Mouse (Mus musculus) layer of hippocampus, postnatal 14 days (tissue): ENCODE data around the gene Nom1. TPM values are rescaled to one million over a fixed set of nuclear protein-coding genes. Genes with fewer than 3 reads are reported as not detected.
"Not testable (repeated sequence)": the region's sequence is repeated elsewhere in the genome, so short reads cannot be mapped to it uniquely, and the experiment has no call there.

Source experiments
- DNase-seq, 2 experiments: peaks; one replicate each; pipeline ENCODE4 v3.0.0; 2021 to 2022; ENCODE audit warnings: low spot score in 2 of 2, mixed read lengths in 1 of 2
- long read RNA-seq, 2 experiments: library from polyadenylated mRNA; stranded (forward); transcript quantifications; one replicate each; pipeline ENCODE4 v2.0.0; 2021
- total RNA-seq, 2 experiments: library from RNA; stranded (reverse); gene quantifications; 2 replicates each; pipeline ENCODE4 v1.2.3; 2021

Gene Nom1
- 10 to 100 TPM; 14.2 to 17.4 TPM for total RNA-seq
- long read RNA-seq, experiment 1, full-length matches to known transcripts = 15 of 32 reads
- long read RNA-seq, experiment 1, partial matches to known transcripts = 6 of 32 reads
- long read RNA-seq, experiment 1, other reads (novel, unspliced or antisense) = 11 of 32 reads
- long read RNA-seq, experiment 2, full-length matches to known transcripts = 18 of 27 reads
- long read RNA-seq, experiment 2, partial matches to known transcripts = 4 of 27 reads
- long read RNA-seq, experiment 2, other reads (novel, unspliced or antisense) = 5 of 27 reads

GRCm38 (mm10) chr5:29434228-29434871 lies at the start of gene Nom1:
Gene Nom1, plus strand, starts transcription at chr5:29434664.
- peak; percentile 87 to 93 for DNase-seq

- no peak for DNase-seq
Observed at GRCm38 (mm10) chr5:29387591-29387990, 46.9 kb upstream of the Nom1 start.

GRCm38 (mm10) chr5:29388181-29388943 lies 46.1 kb upstream of the Nom1 start:
- no peak for DNase-seq

- peak; percentile 50 to 64 for DNase-seq
Observed at GRCm38 (mm10) chr5:29388944-29389765, 45.3 kb upstream of the Nom1 start.

GRCm38 (mm10) chr5:29398427-29398826 lies 36.0 kb upstream of the Nom1 start:
- no peak for DNase-seq

GRCm38 (mm10) chr5:29410854-29411253 lies 23.6 kb upstream of the Nom1 start:
- DNase-seq = no peak

- DNase-seq = no peak
Observed at GRCm38 (mm10) chr5:29413041-29413440, 21.4 kb upstream of the Nom1 start.

GRCm38 (mm10) chr5:29423330-29423729 lies 11.1 kb upstream of the Nom1 start:
- not testable (repeated sequence) for DNase-seq

- peak; percentile 17 to 36 for DNase-seq
Observed at GRCm38 (mm10) chr5:29434872-29435358, 451 bp downstream of the Nom1 start.

GRCm38 (mm10) chr5:29435491-29435890 lies 1.0 kb downstream of the Nom1 start:
- DNase-seq = no peak

- DNase-seq = not testable (repeated sequence)
Observed at GRCm38 (mm10) chr5:29436728-29437127, 2.3 kb downstream of the Nom1 start.

- DNase-seq = no peak
Observed at GRCm38 (mm10) chr5:29445275-29445674, 10.8 kb downstream of the Nom1 start.

GRCm38 (mm10) chr5:29452352-29452751 lies 17.9 kb downstream of the Nom1 start:
- no peak for DNase-seq

- no peak for DNase-seq
Observed at GRCm38 (mm10) chr5:29456895-29457656, 22.6 kb downstream of the Nom1 start.

- no peak for DNase-seq
Observed at GRCm38 (mm10) chr5:29462943-29463686, 28.7 kb downstream of the Nom1 start.

GRCm38 (mm10) chr5:29467489-29468350 lies 33.3 kb downstream of the Nom1 start:
- no peak for DNase-seq

- DNase-seq = no peak
Observed at GRCm38 (mm10) chr5:29468351-29469065, 34.0 kb downstream of the Nom1 start.

GRCm38 (mm10) chr5:29469501-29469900 lies 35.0 kb downstream of the Nom1 start:
- DNase-seq = no peak
